Mouse (Mus musculus): ENCODE data around the gene Barx1. TPM values are rescaled to one million over a fixed set of nuclear protein-coding genes. Genes with fewer than 3 reads are reported as not detected.

Gene Barx1
- polyA plus RNA-seq, 1 experiment, result not detected

GRCm38 (mm10) chr13:48659254-48660220 lies 3.3 kb upstream of the Barx1 start:
- Histone ChIP-seq H3K4me1 (ENCODE audit: control insufficient read depth, insufficient read depth, low read length) (no peaks in the 10 kb centered on the region), H3K27ac (ENCODE audit: insufficient read depth, low read length) (no peak overlapping the region), H3K4me3 (ENCODE audit: insufficient read depth, low read length) (no peak overlapping the region)
- no peak for TF ChIP-seq POLR2A (IDR thresholded peaks at IDR 0.05; ENCODE audit: extremely low read depth, insufficient read depth, low read length)
- TF ChIP-seq CTCF (IDR thresholded peaks at IDR 0.05; ENCODE audit: extremely low read depth, insufficient read depth, low read length), result no peak

- Histone ChIP-seq H3K4me3 (ENCODE audit: insufficient read depth, low read length) (no peak overlapping the region), H3K4me1 (ENCODE audit: control insufficient read depth, insufficient read depth, low read length) (no peaks in the 10 kb centered on the region), H3K27ac (ENCODE audit: insufficient read depth, low read length) (no peak overlapping the region)
- TF ChIP-seq CTCF (IDR thresholded peaks at IDR 0.05; ENCODE audit: extremely low read depth, insufficient read depth, low read length) (no peak), POLR2A (IDR thresholded peaks at IDR 0.05; ENCODE audit: extremely low read depth, insufficient read depth, low read length) (no peak)
Measured at GRCm38 (mm10) chr13:48660221-48660734, 2.5 kb upstream of the Barx1 start.

GRCm38 (mm10) chr13:48660741-48661140 lies 2.1 kb upstream of the Barx1 start:
- no peak for TF ChIP-seq CTCF (IDR thresholded peaks at IDR 0.05; ENCODE audit: extremely low read depth, insufficient read depth, low read length)
- no peak for TF ChIP-seq POLR2A (IDR thresholded peaks at IDR 0.05; ENCODE audit: extremely low read depth, insufficient read depth, low read length)
- Histone ChIP-seq H3K4me3 (ENCODE audit: insufficient read depth, low read length) (no peak overlapping the region), H3K27ac (ENCODE audit: insufficient read depth, low read length) (no peak overlapping the region), H3K4me1 (ENCODE audit: control insufficient read depth, insufficient read depth, low read length) (no peaks in the 10 kb centered on the region)

GRCm38 (mm10) chr13:48661561-48661960 lies 1.2 kb upstream of the Barx1 start:
- Histone ChIP-seq H3K4me1 (ENCODE audit: control insufficient read depth, insufficient read depth, low read length) (no peaks in the 10 kb centered on the region), H3K27ac (ENCODE audit: insufficient read depth, low read length) (no peak overlapping the region), H3K4me3 (ENCODE audit: insufficient read depth, low read length) (no peak overlapping the region)
- no peak for TF ChIP-seq POLR2A (IDR thresholded peaks at IDR 0.05; ENCODE audit: extremely low read depth, insufficient read depth, low read length)
- TF ChIP-seq CTCF (IDR thresholded peaks at IDR 0.05; ENCODE audit: extremely low read depth, insufficient read depth, low read length), result no peak

- H3K27ac ChIP-seq (ENCODE audit: insufficient read depth, low read length), result no peak overlapping the region
- H3K4me1 ChIP-seq (ENCODE audit: control insufficient read depth, insufficient read depth, low read length), result no peaks in the 10 kb centered on the region
- H3K4me3 ChIP-seq (ENCODE audit: insufficient read depth, low read length), result no peak overlapping the region
- no peak for TF ChIP-seq CTCF (IDR thresholded peaks at IDR 0.05; ENCODE audit: extremely low read depth, insufficient read depth, low read length)
- TF ChIP-seq POLR2A (IDR thresholded peaks at IDR 0.05; ENCODE audit: extremely low read depth, insufficient read depth, low read length), result no peak
Measured at GRCm38 (mm10) chr13:48663211-48663987, 601 bp downstream of the Barx1 start.

GRCm38 (mm10) chr13:48663988-48664339 lies 1.2 kb downstream of the Barx1 start:
- Histone ChIP-seq H3K27ac (ENCODE audit: insufficient read depth, low read length) (no peak overlapping the region), H3K4me3 (ENCODE audit: insufficient read depth, low read length) (no peak overlapping the region), H3K4me1 (ENCODE audit: control insufficient read depth, insufficient read depth, low read length) (no peaks in the 10 kb centered on the region)
- TF ChIP-seq CTCF (IDR thresholded peaks at IDR 0.05; ENCODE audit: extremely low read depth, insufficient read depth, low read length) (no peak), POLR2A (IDR thresholded peaks at IDR 0.05; ENCODE audit: extremely low read depth, insufficient read depth, low read length) (no peak)

GRCm38 (mm10) chr13:48664916-48665655 lies 2.3 kb downstream of the Barx1 start:
- TF ChIP-seq POLR2A (IDR thresholded peaks at IDR 0.05; ENCODE audit: extremely low read depth, insufficient read depth, low read length) (no peak), CTCF (IDR thresholded peaks at IDR 0.05; ENCODE audit: extremely low read depth, insufficient read depth, low read length) (no peak)
- no peak overlapping the region for H3K27ac ChIP-seq (ENCODE audit: insufficient read depth, low read length)
- H3K4me1 ChIP-seq (ENCODE audit: control insufficient read depth, insufficient read depth, low read length), result no peaks in the 10 kb centered on the region
- H3K4me3 ChIP-seq (ENCODE audit: insufficient read depth, low read length), result no peak overlapping the region

GRCm38 (mm10) chr13:48665656-48666597 lies 3.1 kb downstream of the Barx1 start:
- H3K4me1 ChIP-seq (ENCODE audit: control insufficient read depth, insufficient read depth, low read length), result no peaks in the 10 kb centered on the region
- H3K27ac ChIP-seq (ENCODE audit: insufficient read depth, low read length), result no peak overlapping the region
- TF ChIP-seq CTCF (IDR thresholded peaks at IDR 0.05; ENCODE audit: extremely low read depth, insufficient read depth, low read length) (no peak), POLR2A (IDR thresholded peaks at IDR 0.05; ENCODE audit: extremely low read depth, insufficient read depth, low read length) (no peak)
- no peak overlapping the region for H3K4me3 ChIP-seq (ENCODE audit: insufficient read depth, low read length)
